Mouse (Mus musculus) spleen, postnatal 10 days (tissue): ENCODE data around the gene Actr1b.

Source experiments
- DNase-seq, 2 experiments: peaks; one replicate each; pipeline ENCODE4 v3.0.0; 2021 to 2022; ENCODE audit warnings: low spot score in 2 of 2

The Actr1b gene

GRCm38 (mm10) chr1:36714311-36714710 lies at the start of gene Actr1b:
Actr1b (minus strand) TSS chr1:36714422.
- DNase-seq = no peak

GRCm38 (mm10) chr1:36761568-36761967 lies 47.3 kb upstream of the Actr1b start, which contains the start of gene Zap70:
Zap70 (plus strand) TSS chr1:36761798.
- DNase-seq = no peak

- no peak for DNase-seq
Measured at GRCm38 (mm10) chr1:36761061-36761460, 46.8 kb upstream of the Actr1b start.

GRCm38 (mm10) chr1:36760401-36760800 lies 46.2 kb upstream of the Actr1b start:
- no peak for DNase-seq

GRCm38 (mm10) chr1:36759076-36759475 lies 44.9 kb upstream of the Actr1b start:
- no peak for DNase-seq

- no peak for DNase-seq
Measured at GRCm38 (mm10) chr1:36758553-36758952, 44.3 kb upstream of the Actr1b start.

GRCm38 (mm10) chr1:36753932-36754675 lies 39.9 kb upstream of the Actr1b start:
- DNase-seq = no peak

- peak in 1 of 2 experiments; percentile 72 for DNase-seq
Measured at GRCm38 (mm10) chr1:36746452-36746851, 32.2 kb upstream of the Actr1b start.

- DNase-seq = no peak
Measured at GRCm38 (mm10) chr1:36745661-36746060, 31.4 kb upstream of the Actr1b start.

- peak; percentile 61 to 82 for DNase-seq
Measured at GRCm38 (mm10) chr1:36744268-36744944, 30.2 kb upstream of the Actr1b start.

GRCm38 (mm10) chr1:36743046-36743445 lies 28.8 kb upstream of the Actr1b start:
- no peak for DNase-seq

GRCm38 (mm10) chr1:36739231-36739630 lies 25.0 kb upstream of the Actr1b start:
- DNase-seq = no peak

GRCm38 (mm10) chr1:36737300-36737699 lies 23.1 kb upstream of the Actr1b start:
- peak; percentile 60 to 85 for DNase-seq

- no peak for DNase-seq
Measured at GRCm38 (mm10) chr1:36724057-36724431, 9.8 kb upstream of the Actr1b start.

GRCm38 (mm10) chr1:36723146-36724056 lies 9.2 kb upstream of the Actr1b start:
- DNase-seq = no peak

- no peak for DNase-seq
Measured at GRCm38 (mm10) chr1:36718786-36719185, 4.6 kb upstream of the Actr1b start.

GRCm38 (mm10) chr1:36711104-36711503 lies 3.1 kb downstream of the Actr1b start:
- no peak for DNase-seq

- peak; percentile 93 to 98 for DNase-seq
Measured at GRCm38 (mm10) chr1:36709854-36710280, 4.4 kb downstream of the Actr1b start, which contains the start of gene 4933424G06Rik. 4933424G06Rik (plus strand) TSS chr1:36710149.

GRCm38 (mm10) chr1:36709055-36709853 lies 5.0 kb downstream of the Actr1b start:
- peak; percentile 36 to 57 for DNase-seq

GRCm38 (mm10) chr1:36708626-36709025 lies 5.6 kb downstream of the Actr1b start:
- DNase-seq = no peak

- no peak for DNase-seq
Measured at GRCm38 (mm10) chr1:36707797-36708196, 6.4 kb downstream of the Actr1b start.
